Mouse (Mus musculus) neural tube, embryonic 12.5 days (tissue): ENCODE results near the gene Nadsyn1. TPM values are rescaled to one million over a fixed set of nuclear protein-coding genes. Genes with fewer than 3 reads are reported as not detected.

Experiments
- ATAC-seq: fragments of 200-750 bp; cut with Nextera tagmentation; 2 replicates; pipeline ENCODE4 v1.8.0; 2017; ENCODE audit warnings: low read depth, mild to moderate bottlenecking, moderate TSS enrichment, moderate library complexity; ENCODE audit not compliant: low FRiP score
- H3K27ac ChIP-seq: fragments of 300-500 bp; sonication (generic); 2 replicates; pipeline ENCODE4 v1.5.1; 2016
- H3K27me3 ChIP-seq: fragments of 300-500 bp; sonication (generic); replicated peaks from 2 replicates; pipeline ENCODE4 v1.6.1; 2016; ENCODE audit warnings: mild to moderate bottlenecking
- H3K36me3 ChIP-seq: fragments of 300-500 bp; sonication (generic); 2 replicates; pipeline ENCODE4 v1.6.1; 2016; ENCODE audit warnings: mild to moderate bottlenecking
- H3K4me1 ChIP-seq: fragments of 300-500 bp; sonication (generic); 2 replicates; pipeline ENCODE4 v1.6.1; 2016
- H3K4me2 ChIP-seq: fragments of 300-500 bp; sonication (generic); replicated peaks from 2 replicates; pipeline ENCODE4 v1.6.1; 2016; ENCODE audit warnings: mild to moderate bottlenecking
- H3K4me3 ChIP-seq: fragments of 300-500 bp; sonication (generic); 2 replicates; pipeline ENCODE4 v1.5.1; 2016
- H3K9ac ChIP-seq: fragments of 300-500 bp; sonication (generic); 2 replicates; pipeline ENCODE4 v1.6.1; 2016; ENCODE audit warnings: mild to moderate bottlenecking
- H3K9me3 ChIP-seq: fragments of 300-500 bp; sonication (generic); 2 replicates; pipeline ENCODE4 v1.6.1; 2016; ENCODE audit warnings: mild to moderate bottlenecking
- WGBS: fragments of 180-500 bp; shearing (Covaris S2); methylation state at CpG from one replicate; pipeline ENCODE4 v1.1.7; 2016; 5-methylcytosine and 5-hydroxymethylcytosine counted together
- polyA plus RNA-seq: library from polyadenylated mRNA; unstranded; fragments of >200 nt; fragmentation: Nextera tagmentation; extraction: Ambion mirVana; gene quantifications from 2 replicates; pipeline ENCODE4 v1.2.1, GENCODE M21; 2016

The Nadsyn1 gene
- polyA plus RNA-seq, 1 experiment from 2014 or later: 11.4 TPM

DNA sequence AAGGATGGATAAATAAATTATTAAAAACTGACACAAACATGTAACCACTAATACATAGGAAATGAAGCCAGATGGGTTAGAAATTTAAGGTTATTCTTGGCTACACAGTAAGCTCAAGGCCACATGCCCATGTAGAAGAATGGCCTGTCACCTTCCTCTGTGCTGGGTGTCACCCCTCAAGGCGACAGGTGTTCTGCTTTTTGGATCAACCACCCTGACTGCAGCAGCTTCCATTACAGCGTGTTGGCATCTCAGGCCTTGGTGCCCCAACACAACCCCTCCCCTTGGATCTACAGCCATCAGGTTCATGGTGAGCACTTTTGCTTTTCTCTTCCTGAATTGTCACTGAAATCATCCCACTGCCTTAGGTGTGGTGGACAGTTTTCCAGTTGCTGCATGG is 10.0 kb upstream of the Nadsyn1 start:
- H3K4me1 ChIP-seq: peaks cover 29% of the 10 kb centered on the region
- H3K4me2 ChIP-seq: no peak overlapping the region
- no peaks in the 10 kb centered on the region for H3K9me3 ChIP-seq

GRCm38 (mm10) chr7:143832196-143832595 is 9.5 kb upstream of the Nadsyn1 start:
- no peaks in the 10 kb centered on the region for H3K27me3 ChIP-seq
- H3K4me1 ChIP-seq: peaks cover 29% of the 10 kb centered on the region
- no peak overlapping the region for H3K9ac ChIP-seq
- no peaks in the 10 kb centered on the region for H3K9me3 ChIP-seq
- no peak overlapping the region for H3K4me3 ChIP-seq
- H3K36me3 ChIP-seq: peaks cover 17% of the 10 kb centered on the region
- WGBS: 85% methylated on average over 8 of the region's 8 CpGs
- ATAC-seq: no peak
- no peak overlapping the region for H3K27ac ChIP-seq
- peak overlapping the region; percentile 87 for H3K4me2 ChIP-seq

More for the DNA sequence above, 10.0 kb upstream of the Nadsyn1 start:
- Histone ChIP-seq H3K9ac (no peak overlapping the region), H3K27ac (no peak overlapping the region), H3K36me3 (peaks cover 22% of the 10 kb centered on the region), H3K4me3 (no peak overlapping the region), H3K27me3 (no peaks in the 10 kb centered on the region)
- no peak for ATAC-seq
- WGBS: 95% methylated on average over 2 of the region's 2 CpGs

DNA sequence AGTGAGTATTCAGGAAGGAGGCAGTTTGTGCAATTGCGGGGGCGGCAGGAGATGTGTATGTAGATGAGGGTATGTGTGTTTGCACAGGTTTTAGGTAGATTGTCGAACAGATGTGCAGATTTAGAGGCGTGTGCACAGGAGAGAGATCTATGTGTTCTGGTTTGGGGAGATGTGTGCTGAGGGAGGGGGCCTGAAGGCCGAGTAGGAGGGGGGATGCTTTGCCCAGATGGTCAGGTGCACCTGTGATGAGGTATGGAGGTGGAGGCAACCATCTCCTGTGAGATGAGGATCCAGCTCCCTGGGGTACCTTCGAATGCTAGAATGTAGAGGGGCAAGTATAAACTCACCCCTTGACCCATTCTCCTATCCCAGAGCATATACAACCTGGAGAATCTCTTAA is 7.8 kb upstream of the Nadsyn1 start:
- Histone ChIP-seq H3K9ac (peak overlapping the region; percentile 70), H3K4me1 (peaks cover 29% of the 10 kb centered on the region), H3K4me3 (peak overlapping the region; percentile 61), H3K27ac (no peak overlapping the region), H3K36me3 (peaks cover 4% of the 10 kb centered on the region; the same call in 1 of the 2 replicates), H3K9me3 (no peaks in the 10 kb centered on the region), H3K4me2 (peak overlapping the region; percentile 87), H3K27me3 (no peaks in the 10 kb centered on the region)
- ATAC-seq: peak; percentile 35
- 10% methylated on average over 6 of the region's 6 CpGs for WGBS

- Histone ChIP-seq H3K9ac (peak overlapping the region; percentile 70), H3K27me3 (no peaks in the 10 kb centered on the region), H3K27ac (peak overlapping the region; percentile 76), H3K4me3 (peak overlapping the region; percentile 61), H3K4me2 (peak overlapping the region; percentile 87), H3K9me3 (no peaks in the 10 kb centered on the region), H3K4me1 (peaks cover 29% of the 10 kb centered on the region), H3K36me3 (peaks cover 4% of the 10 kb centered on the region; the same call in 1 of the 2 replicates)
- ATAC-seq: peak; percentile 97
- under 1% methylated on average over 37 of the region's 37 CpGs for WGBS
Observed at GRCm38 (mm10) chr7:143829504-143830331, 7.1 kb upstream of the Nadsyn1 start.

GRCm38 (mm10) chr7:143826985-143827384 is 4.3 kb upstream of the Nadsyn1 start:
- no peaks in the 10 kb centered on the region for H3K9me3 ChIP-seq
- no peak overlapping the region for H3K9ac ChIP-seq
- no peak for ATAC-seq
- H3K4me3 ChIP-seq: no peak overlapping the region
- WGBS: 96% methylated on average over 2 of the region's 2 CpGs
- H3K36me3 ChIP-seq: no peaks in the 10 kb centered on the region
- peaks cover 26% of the 10 kb centered on the region for H3K4me1 ChIP-seq
- no peak overlapping the region for H3K4me2 ChIP-seq
- H3K27ac ChIP-seq: no peak overlapping the region
- no peaks in the 10 kb centered on the region for H3K27me3 ChIP-seq

DNA sequence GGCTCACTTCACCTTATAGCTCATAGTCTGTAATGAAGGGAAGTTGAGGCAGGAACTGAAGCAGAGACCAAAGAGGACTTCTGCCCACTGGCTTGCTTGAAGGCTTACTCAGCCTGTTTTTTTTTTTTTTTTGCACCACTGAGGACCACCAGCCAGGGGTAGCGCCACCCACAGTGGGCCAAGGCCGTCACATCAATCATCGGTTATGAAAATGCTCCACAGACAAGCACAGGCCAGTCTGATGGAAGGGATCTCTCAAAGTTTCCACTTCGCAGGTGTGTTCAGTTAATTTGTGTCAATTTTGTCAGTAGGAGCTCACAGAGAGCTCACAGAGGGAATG is 587 bp upstream of the Nadsyn1 start:
- WGBS: 79% methylated on average over 4 of the region's 4 CpGs
- H3K27ac ChIP-seq: peak overlapping the region; percentile 43; the same call in 1 of the 2 replicates
- peaks cover 12% of the 10 kb centered on the region for H3K4me1 ChIP-seq

GRCm38 (mm10) chr7:143821241-143821640 is 1.4 kb downstream of the Nadsyn1 start:
- no peaks in the 10 kb centered on the region for H3K27me3 ChIP-seq
- no peak for ATAC-seq
- H3K4me3 ChIP-seq: no peak overlapping the region
- H3K4me1 ChIP-seq: peaks cover 12% of the 10 kb centered on the region
- peaks cover 21% of the 10 kb centered on the region for H3K36me3 ChIP-seq
- no peaks in the 10 kb centered on the region for H3K9me3 ChIP-seq
- no peak overlapping the region for H3K4me2 ChIP-seq
- H3K9ac ChIP-seq: no peak overlapping the region
- 93% methylated on average over 2 of the region's 2 CpGs for WGBS
- H3K27ac ChIP-seq: no peak overlapping the region

More for the DNA sequence above, 587 bp upstream of the Nadsyn1 start:
- H3K27me3 ChIP-seq: no peaks in the 10 kb centered on the region
- peak overlapping the region; percentile 64 for H3K4me2 ChIP-seq
- H3K36me3 ChIP-seq: peaks cover 10% of the 10 kb centered on the region
- H3K9me3 ChIP-seq: no peaks in the 10 kb centered on the region
- H3K9ac ChIP-seq: 0 out of 2 replicates have a peak overlapping the region, but pooled peaks have one; percentile 17
- ATAC-seq: peak; percentile 39
- H3K4me3 ChIP-seq: peak overlapping the region; percentile 29

DNA sequence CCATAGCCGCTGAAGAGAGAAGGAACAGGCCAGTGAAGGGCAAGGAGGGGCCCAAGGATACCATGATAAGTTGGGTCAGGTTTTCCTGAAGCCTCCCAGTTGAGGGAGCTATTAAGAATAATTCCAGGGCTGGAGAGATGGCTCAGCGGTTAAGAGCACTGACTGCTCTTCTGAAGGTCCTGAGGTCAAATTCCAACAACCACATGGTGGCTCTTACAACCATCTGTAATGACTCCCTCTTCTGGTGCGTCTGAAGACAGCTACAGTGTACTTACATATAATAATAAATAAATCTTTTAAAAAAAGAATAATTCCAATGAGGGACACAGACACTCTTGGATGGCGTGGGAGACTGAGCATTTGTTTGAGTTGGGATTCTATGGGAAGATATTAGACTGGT is 3.4 kb downstream of the Nadsyn1 start:
- Histone ChIP-seq H3K4me3 (no peak overlapping the region), H3K27me3 (no peaks in the 10 kb centered on the region), H3K4me1 (peaks cover 12% of the 10 kb centered on the region), H3K9ac (no peak overlapping the region), H3K9me3 (no peaks in the 10 kb centered on the region), H3K27ac (no peak overlapping the region), H3K36me3 (peaks cover 41% of the 10 kb centered on the region), H3K4me2 (no peak overlapping the region)
- 83% methylated on average over 4 of the region's 4 CpGs for WGBS
- ATAC-seq: no peak

DNA sequence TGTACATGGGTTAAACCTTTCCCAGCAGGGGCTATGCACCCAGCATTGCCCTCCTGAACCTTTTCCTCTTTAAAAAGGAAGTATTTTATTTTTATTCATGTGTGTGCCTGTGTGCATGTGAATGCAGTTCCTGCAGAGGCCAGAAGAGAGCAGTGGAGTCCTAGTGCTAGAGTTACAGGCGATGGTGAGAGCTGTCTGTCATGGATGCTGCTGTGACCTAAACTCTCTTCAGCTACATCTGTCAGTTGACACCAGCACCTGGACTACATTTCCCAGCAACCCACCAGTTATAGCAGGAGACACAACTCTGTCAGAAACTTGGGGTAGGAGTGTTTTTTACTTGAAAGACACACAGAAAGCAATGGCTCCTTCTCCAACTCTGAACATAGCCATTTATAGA is 13.7 kb downstream of the Nadsyn1 start:
- Histone ChIP-seq H3K9me3 (no peaks in the 10 kb centered on the region), H3K4me3 (no peak overlapping the region), H3K27me3 (no peaks in the 10 kb centered on the region), H3K4me2 (no peak overlapping the region), H3K27ac (no peak overlapping the region), H3K9ac (no peak overlapping the region), H3K4me1 (no peaks in the 10 kb centered on the region), H3K36me3 (peaks cover 84% of the 10 kb centered on the region)
- 42% methylated on average over 1 of the region's 1 CpGs for WGBS
- ATAC-seq: no peak

DNA sequence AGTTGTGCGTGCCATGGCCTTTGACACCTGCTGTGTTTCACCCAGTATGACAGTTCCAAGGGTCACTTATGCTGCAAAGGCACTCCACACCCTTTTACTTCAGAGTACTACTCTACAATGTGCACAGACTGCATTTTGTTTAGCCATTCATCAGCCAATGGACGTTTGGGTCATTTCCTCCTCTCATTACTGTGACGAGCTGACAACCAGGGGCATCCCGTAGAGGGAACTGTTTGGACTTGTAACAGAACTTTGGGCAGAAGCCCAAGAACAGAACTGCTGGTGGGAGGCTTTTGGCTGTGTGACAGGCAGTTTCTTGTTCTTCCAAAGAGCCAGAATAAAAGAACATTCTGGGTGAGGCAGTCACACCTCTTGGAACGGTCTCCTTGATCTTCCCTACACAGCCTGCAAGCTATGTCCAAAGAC is 17.4 kb downstream of the Nadsyn1 start:
- ATAC-seq: no peak

GRCm38 (mm10) chr7:143801195-143802065 is 21.2 kb downstream of the Nadsyn1 start:
- ATAC-seq: no peak
- Histone ChIP-seq H3K4me2 (no peak overlapping the region), H3K36me3 (peaks cover 87% of the 10 kb centered on the region), H3K4me1 (no peaks in the 10 kb centered on the region), H3K9me3 (no peaks in the 10 kb centered on the region), H3K27me3 (no peaks in the 10 kb centered on the region), H3K9ac (no peak overlapping the region), H3K27ac (no peak overlapping the region), H3K4me3 (no peak overlapping the region)
- WGBS: 91% methylated on average over 8 of the region's 8 CpGs

More for the DNA sequence above, 17.4 kb downstream of the Nadsyn1 start:
- Histone ChIP-seq H3K9me3 (no peaks in the 10 kb centered on the region), H3K4me2 (no peak overlapping the region), H3K4me3 (no peak overlapping the region), H3K27me3 (no peaks in the 10 kb centered on the region), H3K4me1 (no peaks in the 10 kb centered on the region), H3K9ac (no peak overlapping the region), H3K27ac (no peak overlapping the region), H3K36me3 (peaks cover 83% of the 10 kb centered on the region)
- 80% methylated on average over 5 of the region's 5 CpGs for WGBS

GRCm38 (mm10) chr7:143800770-143801169 is 21.9 kb downstream of the Nadsyn1 start:
- ATAC-seq: no peak
- 89% methylated on average over 1 of the region's 1 CpGs for WGBS
- H3K9me3 ChIP-seq: no peaks in the 10 kb centered on the region

More at GRCm38 (mm10) chr7:143800770-143801169, 21.9 kb downstream of the Nadsyn1 start:
- no peak overlapping the region for H3K27ac ChIP-seq
- peaks cover 89% of the 10 kb centered on the region for H3K36me3 ChIP-seq
- H3K4me1 ChIP-seq: no peaks in the 10 kb centered on the region
- no peak overlapping the region for H3K9ac ChIP-seq
- H3K4me3 ChIP-seq: no peak overlapping the region
- no peaks in the 10 kb centered on the region for H3K27me3 ChIP-seq
- no peak overlapping the region for H3K4me2 ChIP-seq
